Mouse (Mus musculus) 3134 (cell line): ENCODE data around the gene Vmn1r143.
"Not testable (repeated sequence)": the region's sequence is repeated elsewhere in the genome, so short reads cannot be mapped to it uniquely, and the experiment has no call there.

Experiments
- DNase-seq: peaks from one replicate; pipeline ENCODE4 v3.0.0-alpha.2; 2011; ENCODE audit warnings: low spot score; ENCODE audit not compliant: insufficient read length; ENCODE audit errors: extremely low read depth

The Vmn1r143 gene

DNA sequence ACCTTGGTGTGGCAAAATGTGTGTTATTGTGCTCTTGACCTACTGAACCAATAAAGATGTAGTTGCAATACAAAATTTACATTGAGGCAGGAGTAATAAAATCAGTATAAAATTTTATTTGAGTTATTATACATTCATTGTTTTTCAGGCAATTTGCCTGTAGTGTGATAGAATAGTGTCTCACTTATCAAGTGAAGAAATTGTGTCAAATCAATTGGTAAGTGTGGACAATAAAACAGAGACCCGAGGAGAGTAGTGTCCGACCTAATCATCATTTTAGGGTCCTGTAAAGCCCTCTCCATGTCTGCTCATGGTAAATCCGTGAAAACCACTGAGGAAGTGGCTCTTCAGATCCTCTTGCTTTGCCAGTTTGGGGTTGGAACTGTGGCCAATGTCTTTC, at the start of gene Vmn1r143:
Gene Vmn1r143, plus strand, starts transcription at position 301 of the 400 bp plus-strand sequence.
- not testable (repeated sequence) for DNase-seq

DNA sequence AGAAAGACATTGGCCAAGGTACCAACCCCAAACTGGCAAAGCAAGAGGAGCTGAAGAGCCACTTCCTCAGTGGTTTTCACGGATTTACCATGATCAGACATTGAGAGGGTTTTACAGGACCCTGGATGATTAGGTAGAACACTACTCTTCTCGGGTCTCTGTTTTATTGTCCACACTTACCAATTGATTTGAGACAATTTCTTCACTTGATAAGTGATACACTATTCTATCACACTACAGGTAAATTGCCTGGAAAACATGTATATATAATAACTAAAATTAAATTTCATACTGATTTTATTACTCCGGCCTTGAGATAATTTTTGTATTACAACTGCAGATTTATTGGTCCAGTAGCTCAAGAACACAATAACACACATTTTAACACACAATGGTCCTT, 25.2 kb upstream of the Vmn1r143 start, which contains the start of gene Vmn1r142:
Gene Vmn1r142, minus strand, starts transcription at position 101 of the 400 bp plus-strand sequence.
- DNase-seq = not testable (repeated sequence)

DNA sequence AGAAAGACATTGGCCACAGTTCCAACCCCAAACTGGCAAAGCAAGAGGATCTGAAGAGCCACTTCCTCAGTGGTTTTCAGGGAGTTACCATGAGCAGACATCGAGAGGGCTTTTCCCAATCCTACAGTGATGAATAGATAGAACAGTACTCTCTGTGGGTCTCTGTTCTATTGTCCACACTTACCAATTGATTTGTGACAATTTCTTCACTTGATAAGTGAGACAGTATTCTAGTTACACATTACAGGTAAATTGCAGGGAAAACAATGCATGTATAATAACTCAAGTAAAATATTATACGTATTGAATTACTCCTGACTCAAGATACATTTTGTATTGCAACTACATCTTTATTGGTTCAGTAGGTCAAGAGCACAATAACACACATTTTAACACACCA, 12.0 kb downstream of the Vmn1r143 start, which contains the start of gene Gm8653:
Gene Gm8653, minus strand, starts transcription at position 101 of the 400 bp plus-strand sequence.
- not testable (repeated sequence) for DNase-seq

DNA sequence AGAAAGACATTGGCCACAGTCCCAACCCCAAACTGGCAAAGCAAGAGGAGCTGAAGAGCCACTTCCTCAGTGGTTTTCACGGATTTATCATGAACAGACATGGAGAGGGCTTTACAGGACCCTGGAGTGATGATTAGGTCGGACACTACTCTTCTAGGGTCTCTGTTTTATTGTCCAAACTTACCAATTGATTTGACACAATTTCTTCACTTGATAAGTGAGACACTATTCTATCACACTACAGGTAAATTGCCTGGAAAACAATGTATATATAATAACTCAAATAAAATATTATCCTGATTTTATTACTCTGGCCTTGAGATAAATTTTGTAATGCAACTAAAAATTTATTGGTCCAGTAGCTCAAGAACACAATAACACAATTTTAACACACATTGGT, 40.2 kb downstream of the Vmn1r143 start, which contains the start of gene Gm8453:
Gene Gm8453, minus strand, starts transcription at position 101 of the 400 bp plus-strand sequence.
- not testable (repeated sequence) for DNase-seq
